Mouse (Mus musculus) embryonic facial prominence, embryonic 11.5 days (tissue): ENCODE data around the gene Mpeg1. TPM values are rescaled to one million over a fixed set of nuclear protein-coding genes. Genes with fewer than 3 reads are reported as not detected.

Experiments used
- ATAC-seq: fragments of 200-750 bp; cut with Nextera tagmentation; replicated peaks from 2 replicates; pipeline ENCODE4 v1.8.0; 2017; ENCODE audit warnings: low read depth; ENCODE audit not compliant: insufficient number of reproducible peaks, low FRiP score, low TSS enrichment
- DNase-seq: peaks from one replicate; pipeline ENCODE4 v3.0.0-alpha.2; 2015; ENCODE audit warnings: low spot score
- H3K27ac ChIP-seq: fragments of 300-500 bp; sonication (generic); replicated peaks from 2 replicates; pipeline ENCODE4 v1.5.1; 2014; ENCODE audit warnings: mild to moderate bottlenecking, low read depth, low read length, control low read depth
- H3K27me3 ChIP-seq: fragments of 300-500 bp; sonication (generic); 2 replicates; pipeline ENCODE4 v1.6.1; 2014; ENCODE audit warnings: mild to moderate bottlenecking, low read length, moderate library complexity, mixed read lengths; ENCODE audit not compliant: control insufficient read depth, insufficient read depth
- H3K36me3 ChIP-seq: fragments of 300-500 bp; sonication (generic); replicated peaks from 2 replicates; pipeline ENCODE4 v1.6.1; 2014; ENCODE audit warnings: low read depth, mild to moderate bottlenecking, low read length, moderate library complexity, mixed read lengths; ENCODE audit not compliant: control insufficient read depth, insufficient read depth
- H3K4me1 ChIP-seq: fragments of 300-500 bp; sonication (generic); 2 replicates; pipeline ENCODE4 v1.6.1; 2014; ENCODE audit warnings: low read length, mixed read lengths; ENCODE audit not compliant: control insufficient read depth, insufficient read depth
- H3K4me2 ChIP-seq: fragments of 300-500 bp; sonication (generic); 2 replicates; pipeline ENCODE4 v1.6.1; 2014; ENCODE audit warnings: low read depth, mild to moderate bottlenecking, control low read depth, low read length, moderate library complexity
- H3K4me3 ChIP-seq: fragments of 300-500 bp; sonication (generic); 2 replicates; pipeline ENCODE4 v1.5.1; 2014; ENCODE audit warnings: low read depth, low read length, control low read depth
- H3K9ac ChIP-seq: fragments of 300-500 bp; sonication (generic); replicated peaks from 2 replicates; pipeline ENCODE4 v1.6.1; 2014; ENCODE audit warnings: mild to moderate bottlenecking, control low read depth, low read length
- H3K9me3 ChIP-seq: fragments of 300-500 bp; sonication (generic); replicated peaks from 2 replicates; pipeline ENCODE4 v1.6.1; 2016; ENCODE audit warnings: mild to moderate bottlenecking, low read length, inconsistent platforms, mixed read lengths; ENCODE audit not compliant: control insufficient read depth
- WGBS: fragments of 180-500 bp; shearing (Covaris S2); extraction: QIAGEN DNeasy Blood & Tissue Kit; methylation state at CpG from one replicate; pipeline ENCODE4 v1.1.7; 2014; 5-methylcytosine and 5-hydroxymethylcytosine counted together
- polyA plus RNA-seq: library from polyadenylated mRNA; unstranded; fragments of >200 nt; fragmentation: Nextera tagmentation; extraction: Ambion mirVana; gene quantifications from 2 replicates; pipeline ENCODE4 v1.2.1, GENCODE M21; 2014

Gene Mpeg1
- polyA plus RNA-seq, 1 experiment from 2014 or later: 0.39 TPM

DNA sequence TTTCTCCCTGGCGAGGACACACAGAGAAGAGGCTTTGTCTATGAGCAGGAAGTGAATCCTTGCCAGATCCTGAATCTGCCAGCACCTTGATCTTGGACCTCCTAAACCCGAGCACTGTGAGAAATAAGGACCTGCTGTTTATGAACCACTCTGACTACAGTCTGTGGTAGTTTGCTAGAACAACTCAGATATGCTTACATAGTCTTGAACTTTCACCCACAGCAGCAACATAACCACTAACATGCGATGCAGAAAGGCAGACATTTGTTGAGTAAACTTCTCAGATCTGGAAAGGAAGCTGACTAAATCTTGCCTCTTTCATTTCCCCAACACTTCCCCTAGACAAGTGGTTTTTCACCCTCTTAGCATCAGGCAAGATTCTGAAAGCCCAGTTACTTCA, 11.3 kb downstream of the Mpeg1 start:
- H3K36me3 ChIP-seq: no peaks in the 10 kb centered on the region
- ATAC-seq (no peak), DNase-seq (no peak)
- 63% methylated on average over 3 of the region's 3 CpGs for WGBS
- H3K27me3 ChIP-seq: no peaks in the 10 kb centered on the region
- H3K9me3 ChIP-seq: no peaks in the 10 kb centered on the region
- no peak overlapping the region for H3K27ac ChIP-seq
- H3K4me3 ChIP-seq: no peak overlapping the region
- H3K9ac ChIP-seq: no peak overlapping the region
- no peak overlapping the region for H3K4me2 ChIP-seq
- H3K4me1 ChIP-seq: no peaks in the 10 kb centered on the region

DNA sequence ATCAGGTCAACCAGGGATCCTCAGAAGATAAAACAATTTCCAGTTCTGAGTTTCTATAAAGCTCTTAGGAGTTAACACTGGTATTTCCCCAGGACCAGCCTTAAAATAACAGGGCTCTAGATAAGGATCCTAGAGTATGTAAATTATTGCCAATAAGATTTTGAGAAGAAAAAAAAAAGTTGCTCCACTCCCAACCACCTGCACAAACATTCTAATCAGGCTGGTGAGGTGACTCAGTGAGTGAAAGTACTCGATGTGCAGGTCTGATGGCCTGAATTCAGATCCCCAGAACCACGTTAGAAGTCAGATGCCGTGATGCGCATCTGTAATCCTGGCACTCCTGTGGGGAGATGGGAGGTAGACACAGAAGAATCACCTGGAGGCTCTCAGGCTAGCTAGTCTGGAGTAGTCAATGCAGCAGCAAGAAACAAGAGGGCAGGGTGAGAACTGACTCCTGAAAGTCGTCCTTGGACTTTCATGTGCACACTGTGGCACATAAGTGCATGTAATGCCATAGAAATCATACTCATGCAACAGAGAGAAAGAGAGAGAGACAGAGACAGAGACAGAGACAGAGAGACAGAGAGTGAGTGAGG, 11.9 kb downstream of the Mpeg1 start:
- 79% methylated on average over 5 of the region's 5 CpGs for WGBS
- no peak overlapping the region for H3K27ac ChIP-seq
- H3K36me3 ChIP-seq: no peaks in the 10 kb centered on the region

DNA sequence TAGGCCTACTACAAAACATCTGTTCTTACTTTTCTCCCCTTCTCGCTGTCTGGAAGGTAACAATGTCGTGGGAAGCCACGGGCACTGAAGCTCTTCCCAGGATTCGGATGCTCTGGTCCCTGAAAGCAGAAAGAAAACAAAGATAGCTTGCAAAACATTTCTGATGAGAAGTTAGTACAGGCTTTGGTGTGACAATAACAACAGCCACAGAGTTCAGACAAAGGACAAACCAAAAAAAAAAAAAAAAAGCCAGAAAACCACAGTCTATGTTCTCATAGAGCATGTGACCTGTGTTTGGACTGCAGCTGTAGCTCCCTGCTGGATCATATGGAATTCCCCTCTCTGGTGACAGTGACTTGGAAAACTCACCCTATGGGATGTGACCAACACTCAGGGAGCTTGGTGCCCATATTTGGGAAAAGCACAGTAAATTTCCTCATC, 12.6 kb downstream of the Mpeg1 start:
- H3K4me3 ChIP-seq: no peak overlapping the region
- ATAC-seq: no peak; the same call in 1 of the 2 replicates
- H3K27me3 ChIP-seq: no peaks in the 10 kb centered on the region
- no peaks in the 10 kb centered on the region for H3K9me3 ChIP-seq
- no peak overlapping the region for H3K9ac ChIP-seq
- WGBS: 48% methylated on average over 4 of the region's 4 CpGs
- no peaks in the 10 kb centered on the region for H3K4me1 ChIP-seq
- no peak overlapping the region for H3K27ac ChIP-seq
- no peak overlapping the region for H3K4me2 ChIP-seq
- no peaks in the 10 kb centered on the region for H3K36me3 ChIP-seq
- no peak for DNase-seq

More for the DNA sequence above, 11.9 kb downstream of the Mpeg1 start:
- Histone ChIP-seq H3K9me3 (no peaks in the 10 kb centered on the region), H3K4me2 (no peak overlapping the region), H3K9ac (no peak overlapping the region), H3K27me3 (no peaks in the 10 kb centered on the region), H3K4me3 (no peak overlapping the region), H3K4me1 (no peaks in the 10 kb centered on the region)
- DNase-seq: no peak
- no peak for ATAC-seq

DNA sequence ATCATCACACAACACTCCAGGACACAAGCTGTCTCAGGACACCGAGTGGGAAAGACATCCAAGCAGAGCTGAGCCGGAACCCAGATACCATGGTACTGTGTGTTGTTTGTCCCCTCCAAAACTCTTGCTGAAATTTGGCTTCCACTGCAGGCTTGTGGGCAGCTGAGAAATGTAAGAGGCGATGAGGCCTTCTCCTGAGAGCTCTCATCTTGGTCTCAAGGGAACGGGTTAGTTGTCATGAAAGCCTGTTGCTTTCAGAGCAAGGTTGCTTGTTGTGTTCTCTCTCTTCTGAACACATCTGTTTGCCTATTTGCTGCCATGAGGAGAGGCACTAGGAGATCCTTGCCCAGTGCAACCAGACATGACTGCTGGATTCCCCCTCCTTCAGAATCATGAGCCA, 13.4 kb downstream of the Mpeg1 start:
- WGBS: 90% methylated on average over 4 of the region's 4 CpGs
- no peaks in the 10 kb centered on the region for H3K4me1 ChIP-seq
- H3K27ac ChIP-seq: no peak overlapping the region
- H3K4me2 ChIP-seq: no peak overlapping the region
- ATAC-seq: no peak
- no peaks in the 10 kb centered on the region for H3K27me3 ChIP-seq
- no peaks in the 10 kb centered on the region for H3K9me3 ChIP-seq
- H3K9ac ChIP-seq: no peak overlapping the region
- H3K36me3 ChIP-seq: no peaks in the 10 kb centered on the region
- H3K4me3 ChIP-seq: no peak overlapping the region
- DNase-seq: no peak

DNA sequence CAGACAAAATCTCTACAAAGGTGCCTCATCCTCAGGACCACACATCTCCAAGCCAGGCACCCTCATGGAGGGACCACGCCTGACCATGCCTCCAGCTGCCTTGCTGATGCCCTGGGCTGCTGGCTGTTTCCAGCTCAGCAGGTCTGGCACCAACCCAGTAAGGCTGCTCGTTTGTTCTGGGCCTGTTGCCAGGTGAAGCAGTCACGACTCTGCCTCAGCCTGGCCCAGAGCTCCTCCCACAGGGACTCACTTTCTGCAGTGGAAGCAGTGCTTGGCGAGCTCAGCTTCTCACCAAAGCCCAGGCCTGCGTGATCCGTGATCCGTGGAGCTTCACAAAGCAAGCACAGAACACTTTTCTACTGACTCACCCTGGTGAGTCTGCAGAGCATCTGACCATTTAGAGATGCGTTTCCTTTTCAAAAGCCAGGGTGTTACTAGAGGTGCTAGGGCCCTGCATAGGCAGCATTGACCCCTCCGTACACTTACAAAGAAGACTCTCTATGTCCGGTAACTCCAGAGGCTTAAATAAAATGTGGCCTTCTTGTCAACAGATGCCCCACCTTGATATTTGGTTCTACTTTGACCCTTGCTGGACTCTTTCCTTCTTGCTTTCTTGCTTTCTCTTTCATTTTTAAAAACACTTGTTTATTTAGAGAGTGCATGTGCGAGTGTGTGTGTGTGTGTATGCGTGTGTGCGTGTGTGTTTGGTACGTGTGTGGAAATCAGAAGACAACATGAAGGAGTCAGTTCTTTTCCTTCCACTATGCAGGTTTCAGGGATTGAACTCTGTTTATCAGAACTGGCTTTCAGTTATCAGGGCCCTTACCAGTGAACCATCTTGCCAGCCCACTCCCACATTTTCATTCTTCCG, 15.0 kb downstream of the Mpeg1 start:
- H3K4me1 ChIP-seq: no peaks in the 10 kb centered on the region
- DNase-seq (no peak), ATAC-seq (no peak)
- no peaks in the 10 kb centered on the region for H3K27me3 ChIP-seq
- no peak overlapping the region for H3K27ac ChIP-seq
- H3K36me3 ChIP-seq: no peaks in the 10 kb centered on the region
- H3K9me3 ChIP-seq: no peaks in the 10 kb centered on the region
- no peak overlapping the region for H3K4me3 ChIP-seq
- WGBS: 78% methylated on average over 15 of the region's 15 CpGs
- no peak overlapping the region for H3K4me2 ChIP-seq
- no peak overlapping the region for H3K9ac ChIP-seq

DNA sequence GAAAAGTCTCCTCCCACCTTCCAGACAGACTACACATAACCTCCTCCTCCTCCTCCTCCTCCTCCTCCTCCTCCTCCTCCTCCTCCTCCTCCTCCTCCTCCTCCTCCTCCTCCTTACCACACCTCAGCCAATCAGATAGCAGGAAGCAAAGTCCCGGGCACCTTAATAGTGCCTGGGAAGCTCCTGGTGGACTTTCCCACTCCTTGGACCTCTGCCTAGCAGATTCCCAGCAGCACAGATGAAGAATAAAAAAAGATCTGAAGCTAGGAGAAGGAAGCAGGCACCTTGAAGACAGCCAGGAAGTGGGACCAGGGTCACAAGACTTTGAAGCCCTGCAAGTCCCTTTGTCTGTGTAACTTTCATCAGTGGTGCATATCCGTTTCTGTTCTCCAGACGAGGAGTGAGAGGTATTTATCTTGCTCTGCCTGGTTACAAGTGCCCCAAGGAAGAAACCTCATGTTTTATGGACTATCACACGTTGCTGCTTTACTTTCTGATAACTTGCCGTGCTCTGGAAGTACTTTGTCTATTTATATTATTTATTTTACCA, 16.2 kb downstream of the Mpeg1 start:
- WGBS: 64% methylated on average over 5 of the region's 5 CpGs
- no peak overlapping the region for H3K4me3 ChIP-seq
- H3K27ac ChIP-seq: no peak overlapping the region
- H3K4me1 ChIP-seq: no peaks in the 10 kb centered on the region
- no peak overlapping the region for H3K4me2 ChIP-seq
- no peak overlapping the region for H3K9ac ChIP-seq
- no peaks in the 10 kb centered on the region for H3K36me3 ChIP-seq
- ATAC-seq: no peak
- H3K9me3 ChIP-seq: no peaks in the 10 kb centered on the region
- no peaks in the 10 kb centered on the region for H3K27me3 ChIP-seq
- DNase-seq: no peak

DNA sequence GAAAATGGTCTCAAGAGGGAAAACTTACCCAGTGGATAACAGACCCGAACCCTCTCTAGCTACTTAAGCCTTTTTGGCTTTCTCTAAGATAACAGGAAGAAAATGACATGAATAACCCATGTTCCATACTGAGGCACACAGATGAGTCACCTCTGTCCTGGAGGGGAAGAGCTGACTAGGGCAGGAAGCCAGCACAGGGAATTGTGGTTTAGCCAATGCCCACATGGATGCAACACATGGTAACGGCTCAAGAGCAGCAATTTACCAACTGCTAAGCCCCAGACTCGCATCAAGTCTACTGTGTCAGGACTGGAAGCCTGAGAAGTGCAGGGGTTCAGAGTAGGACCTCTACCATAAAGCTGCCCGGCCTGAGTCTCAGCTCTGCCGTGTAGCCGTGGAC, 17.8 kb downstream of the Mpeg1 start:
- H3K36me3 ChIP-seq: no peaks in the 10 kb centered on the region
- no peaks in the 10 kb centered on the region for H3K4me1 ChIP-seq
- no peak overlapping the region for H3K4me2 ChIP-seq
- H3K9me3 ChIP-seq: no peaks in the 10 kb centered on the region
- H3K4me3 ChIP-seq: no peak overlapping the region
- WGBS: 91% methylated on average over 6 of the region's 6 CpGs
- no peak overlapping the region for H3K27ac ChIP-seq
- ATAC-seq: no peak
- DNase-seq: no peak
- no peaks in the 10 kb centered on the region for H3K27me3 ChIP-seq
- H3K9ac ChIP-seq: no peak overlapping the region

DNA sequence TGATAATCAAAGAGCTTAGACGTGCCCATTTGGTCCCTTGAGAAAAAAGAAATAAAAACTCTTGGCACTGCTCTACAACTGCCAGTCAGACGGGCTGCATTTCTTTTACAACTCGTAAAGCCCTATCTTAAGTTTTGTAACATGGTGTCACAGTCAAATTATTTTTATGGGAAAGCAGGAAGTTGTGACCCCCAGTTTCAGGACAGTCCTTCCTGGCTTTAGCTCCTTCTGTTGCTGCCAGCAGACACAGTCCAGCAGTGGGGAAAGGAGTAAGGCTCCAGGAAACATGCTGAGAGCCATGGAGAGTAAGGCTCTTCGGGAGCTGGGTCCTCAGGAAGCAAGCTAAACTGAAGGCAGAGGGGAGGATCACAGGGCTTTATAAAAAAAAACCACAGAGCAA, 23.2 kb downstream of the Mpeg1 start:
- no peak for ATAC-seq
- H3K4me3 ChIP-seq: no peak overlapping the region
- WGBS: 77% methylated on average over 4 of the region's 4 CpGs
- H3K27ac ChIP-seq: no peak overlapping the region
- no peaks in the 10 kb centered on the region for H3K9me3 ChIP-seq
- no peak overlapping the region for H3K4me2 ChIP-seq
- no peaks in the 10 kb centered on the region for H3K36me3 ChIP-seq
- peaks cover 3% of the 10 kb centered on the region; the same call in 1 of the 2 replicates for H3K4me1 ChIP-seq
- no peak overlapping the region for H3K9ac ChIP-seq
- H3K27me3 ChIP-seq: no peaks in the 10 kb centered on the region
- no peak for DNase-seq
